Mouse (Mus musculus) left cerebral cortex, adult 2 months (tissue): Measurements from ENCODE around the gene Srprb. TPM values are rescaled to one million over a fixed set of nuclear protein-coding genes. Genes with fewer than 3 reads are reported as not detected.
"Not testable (repeated sequence)": the region's sequence is repeated elsewhere in the genome, so short reads cannot be mapped to it uniquely, and the experiment has no call there.

ENCODE experiments used
- DNase-seq, 2 experiments: peaks; one replicate each; pipeline ENCODE4 v3.0.0; 2021 to 2022; ENCODE audit warnings: low spot score in 2 of 2, mixed read lengths in 1 of 2; ENCODE audit errors: extremely low spot score in 1 of 2
- H3K27ac ChIP-seq: fragments of 200-600 bp; 2 replicates; pipeline ENCODE4 v1.8.1; 2022
- H3K4me3 ChIP-seq: fragments of 200-600 bp; 2 replicates; pipeline ENCODE4 v1.8.1; 2022
- CTCF ChIP-seq: fragments of 200-600 bp; IDR thresholded peaks from 2 replicates; pipeline ENCODE4 v1.8.1; 2022; ENCODE audit warnings: antibody characterized with exemption, mild to moderate bottlenecking, moderate library complexity
- intact Hi-C: fragments of 180-260 bp; cut with DNase I; formaldehyde crosslinking; loops from one replicate; pipeline ENCODE4 v1.15.1; 2025
- total RNA-seq, 2 experiments: library from RNA; stranded (reverse); gene quantifications; 2 replicates each; pipeline ENCODE4 v1.2.3; 2021

The Srprb gene
- total RNA-seq, 2 experiments from 2014 or later = 17.6 to 20.5 TPM

DNA sequence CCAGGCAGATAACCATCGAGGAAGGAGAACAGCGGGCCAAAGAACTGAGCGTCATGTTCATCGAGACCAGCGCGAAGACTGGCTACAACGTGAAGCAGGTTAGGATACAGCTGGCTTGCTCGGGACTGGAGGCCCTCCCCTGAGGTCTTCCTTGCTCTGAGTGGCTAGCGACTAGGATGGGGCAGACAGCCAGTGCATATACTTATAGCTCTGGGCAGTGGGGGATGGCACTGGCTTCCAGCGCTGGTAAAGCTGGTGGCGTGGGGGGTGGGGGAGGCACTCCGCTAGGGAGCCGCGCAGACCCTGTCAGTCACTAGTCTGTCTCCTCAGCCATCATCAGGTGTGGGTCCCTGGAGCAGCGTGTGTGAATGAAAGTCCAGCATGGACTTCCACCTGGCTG, 38.1 kb downstream of the Srprb start:
- no peak for DNase-seq
- no peak for TF ChIP-seq CTCF
- intact Hi-C loops = no loop called here
- Histone ChIP-seq H3K4me3 (no peak overlapping the region), H3K27ac (peak overlapping the region; percentile 24; the same call in 1 of the 2 replicates)

- DNase-seq, H3K4me3 ChIP-seq, H3K27ac ChIP-seq, intact Hi-C loops: not testable (repeated sequence)
Measured at GRCm38 (mm10) chr9:103155158-103155557, 46.8 kb downstream of the Srprb start.

DNA sequence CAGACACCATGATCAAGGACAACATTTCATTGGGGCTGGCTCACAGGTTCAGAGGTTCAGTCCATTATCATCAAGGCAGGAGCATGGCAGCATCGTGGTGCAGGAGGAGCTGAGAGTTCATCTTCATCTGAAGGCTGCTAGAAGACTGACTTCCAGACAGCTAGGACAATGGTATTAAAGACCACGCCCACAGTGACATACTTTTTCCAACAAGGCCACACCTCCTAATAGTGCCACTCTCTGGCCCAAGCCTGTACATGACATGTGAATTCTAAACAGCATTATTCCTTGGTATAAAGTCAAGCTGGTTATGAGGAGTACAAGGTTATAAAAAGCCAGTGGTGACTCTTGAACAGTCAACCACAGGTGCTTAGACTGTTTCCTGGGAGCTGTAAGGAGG, 47.4 kb downstream of the Srprb start:
- no peak for DNase-seq
- intact Hi-C loops = no loop called here
- Histone ChIP-seq H3K27ac (no peak overlapping the region), H3K4me3 (no peak overlapping the region)
- no peak for TF ChIP-seq CTCF

- intact Hi-C loops = no loop called here
- no peak for TF ChIP-seq CTCF
- Histone ChIP-seq H3K27ac (no peak overlapping the region), H3K4me3 (no peak overlapping the region)
- no peak for DNase-seq
Measured at GRCm38 (mm10) chr9:103153286-103153685, 48.7 kb downstream of the Srprb start.

GRCm38 (mm10) chr9:103149074-103149799, 52.7 kb downstream of the Srprb start:
- no peak for TF ChIP-seq CTCF

GRCm38 (mm10) chr9:103147103-103147502, 54.8 kb downstream of the Srprb start:
- H3K4me3 ChIP-seq = no peak overlapping the region
- intact Hi-C loops = loop anchor here (5.0 kb wide), 2 partner anchors 35 to 55 kb away; partner anchors contain the start of gene Rab6b

More at GRCm38 (mm10) chr9:103149074-103149799, 52.7 kb downstream of the Srprb start:
- intact Hi-C loops = loop anchor here (5.0 kb wide), 2 partner anchors 37 to 57 kb away; partner anchors contain the start of gene Rab6b
- H3K27ac ChIP-seq = no peak overlapping the region
- no peak for DNase-seq
- H3K4me3 ChIP-seq = no peak overlapping the region

GRCm38 (mm10) chr9:103146703-103147102, 55.2 kb downstream of the Srprb start:
- TF ChIP-seq CTCF = no peak
- intact Hi-C loops = loop anchor here (5.0 kb wide), 2 partner anchors 34 to 54 kb away; partner anchors contain the start of gene Rab6b
- Histone ChIP-seq H3K4me3 (no peak overlapping the region), H3K27ac (peak overlapping the region; percentile 40)
- peak in 1 of 2 experiments; percentile 38 for DNase-seq

More at GRCm38 (mm10) chr9:103147103-103147502, 54.8 kb downstream of the Srprb start:
- DNase-seq = no peak
- no peak for TF ChIP-seq CTCF
- H3K27ac ChIP-seq = peak overlapping the region; percentile 40

DNA sequence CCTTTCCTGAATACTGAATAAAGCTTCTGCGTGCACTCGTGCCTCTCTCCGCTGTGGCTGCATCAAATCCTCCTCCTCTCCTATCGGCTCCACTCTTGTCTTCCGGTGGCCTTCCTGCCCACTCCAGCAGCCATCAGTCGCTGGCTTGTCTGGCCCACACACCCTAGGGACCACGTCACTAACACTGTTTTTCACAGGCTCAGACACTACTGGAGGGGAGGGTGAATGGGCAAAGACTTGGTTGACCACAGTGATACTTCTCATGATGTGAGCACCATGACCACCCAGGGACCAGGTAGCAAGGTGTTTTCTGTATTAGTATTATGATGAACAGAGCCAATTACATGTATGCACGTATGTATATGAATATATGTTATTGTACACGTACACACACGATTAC, 55.7 kb downstream of the Srprb start:
- H3K27ac ChIP-seq = peak overlapping the region; percentile 40; the same call in 1 of the 2 replicates
- no peak for TF ChIP-seq CTCF
- H3K4me3 ChIP-seq = no peak overlapping the region
- intact Hi-C loops = loop anchor here (5.0 kb wide), 2 partner anchors 34 to 54 kb away; partner anchors contain the start of gene Rab6b
- DNase-seq = no peak

DNA sequence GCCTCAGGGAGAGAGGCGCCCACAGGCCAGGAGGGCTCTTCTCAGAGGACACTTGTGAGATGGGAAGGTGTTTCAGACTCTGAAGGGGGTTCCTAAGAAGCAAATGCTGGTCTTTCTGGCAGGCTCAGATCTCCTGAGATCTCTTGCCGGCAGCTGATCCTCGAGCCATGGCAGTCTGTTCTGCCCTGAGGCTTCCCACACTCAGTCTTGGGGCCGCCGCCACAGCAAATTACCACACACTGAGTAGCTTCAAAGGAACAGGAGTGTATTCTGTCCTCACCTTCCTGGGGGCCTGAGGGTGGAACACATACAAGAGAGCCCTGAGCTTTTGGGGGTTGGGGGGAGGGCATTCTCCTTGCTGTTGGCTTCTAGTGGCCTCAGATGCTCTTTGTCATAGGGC, 56.6 kb downstream of the Srprb start:
- intact Hi-C loops = loop anchor here (5.0 kb wide), 2 partner anchors 33 to 53 kb away; partner anchors contain the start of gene Rab6b
- Histone ChIP-seq H3K27ac (peak overlapping the region; percentile 48; the same call in 1 of the 2 replicates), H3K4me3 (no peak overlapping the region)
- no peak for DNase-seq
- TF ChIP-seq CTCF = no peak

- Histone ChIP-seq H3K27ac (peak overlapping the region; percentile 63), H3K4me3 (no peak overlapping the region)
- TF ChIP-seq CTCF = no peak
- intact Hi-C loops = no loop called here
- no peak for DNase-seq
Measured at GRCm38 (mm10) chr9:103143881-103144280, 58.1 kb downstream of the Srprb start.

- intact Hi-C loops = no loop called here
- DNase-seq = no peak
- Histone ChIP-seq H3K27ac (peak overlapping the region; percentile 56; the same call in 1 of the 2 replicates), H3K4me3 (no peak overlapping the region)
- TF ChIP-seq CTCF = no peak
Measured at GRCm38 (mm10) chr9:103141266-103141665, 60.7 kb downstream of the Srprb start.

DNA sequence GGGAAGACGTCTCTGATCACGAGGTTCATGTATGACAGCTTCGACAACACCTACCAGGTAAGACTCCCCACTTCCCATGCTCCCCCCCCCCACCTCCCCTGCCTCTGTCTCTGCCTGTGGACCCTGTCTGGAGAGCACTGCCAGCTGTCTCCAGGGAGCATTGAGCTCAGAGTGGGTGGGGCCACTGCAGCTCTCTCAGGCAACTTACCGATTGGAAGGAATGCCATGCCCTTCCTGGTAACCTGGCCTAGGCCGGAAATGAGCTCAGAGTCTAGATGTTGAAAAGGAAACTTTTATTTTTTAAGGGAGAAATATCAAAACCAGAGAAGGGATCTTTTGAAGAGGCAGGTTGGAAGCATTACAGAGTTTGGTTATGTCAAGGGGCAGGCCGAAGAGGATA, 61.6 kb downstream of the Srprb start:
- intact Hi-C loops = no loop called here
- TF ChIP-seq CTCF = no peak
- H3K4me3 ChIP-seq = no peak overlapping the region
- no peak for DNase-seq
- no peak overlapping the region; the same call in 1 of the 2 replicates for H3K27ac ChIP-seq

- Histone ChIP-seq H3K27ac (peak overlapping the region; percentile 28; the same call in 1 of the 2 replicates), H3K4me3 (no peak overlapping the region)
- no peak for DNase-seq
- intact Hi-C loops = no loop called here
- TF ChIP-seq CTCF = no peak
Measured at GRCm38 (mm10) chr9:103139481-103139880, 62.5 kb downstream of the Srprb start.

Other genes starting within 250 kb of the Srprb start
- 1 to 10 TPM in 1 of 2 experiments, under 1 TPM in 1; 0.89 to 1.2 TPM for gene Slco2a1, start 213.4 kb downstream of the Srprb start, total RNA-seq
- gene Rab6b, start 90.3 kb downstream of the Srprb start, total RNA-seq = 100 to 1,000 TPM; 605 to 610 TPM
- gene Gm20425, start 28.2 kb upstream of the Srprb start, total RNA-seq = 10 to 100 TPM in 1 of 2 experiments, 1 to 10 TPM in 1; 8.5 to 11.7 TPM
- 100 to 1,000 TPM; 131 to 135 TPM for gene Trf, start 28.3 kb upstream of the Srprb start, total RNA-seq
- gene 1300017J02Rik, start 102.9 kb upstream of the Srprb start, total RNA-seq = not detected
- 10 to 100 TPM; 20.0 to 23.1 TPM for gene Topbp1, start 103.1 kb upstream of the Srprb start, total RNA-seq
- gene Cdv3, start 163.7 kb upstream of the Srprb start, total RNA-seq = 10 to 100 TPM; 74.1 to 79.7 TPM